Mouse (Mus musculus): ENCODE measurements around the gene Cdk2. TPM values are rescaled to one million over a fixed set of nuclear protein-coding genes. Genes with fewer than 3 reads are reported as not detected.

Cdk2 gene
- total RNA-seq, 2 experiments from 2014 or later: 1.4 to 2.6 TPM

DNA sequence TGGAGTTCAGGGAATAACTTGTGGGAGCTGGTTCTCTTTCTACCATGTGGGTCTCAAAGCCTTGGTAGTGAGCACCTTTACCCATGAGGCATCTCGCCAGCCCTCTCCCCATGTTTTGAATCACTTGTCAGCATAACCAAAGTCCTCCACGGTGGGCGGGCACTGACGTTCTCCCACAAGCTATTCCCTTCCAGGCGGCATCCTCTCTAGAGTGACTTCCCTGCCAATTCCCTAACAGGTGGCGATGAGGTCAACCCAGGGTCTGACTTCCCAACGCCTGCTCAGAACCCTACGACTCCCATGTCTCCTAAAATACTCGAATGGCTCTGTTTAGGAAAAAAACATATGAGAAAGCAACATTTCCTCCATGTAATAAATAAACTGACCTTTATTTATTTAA lies 47.0 kb downstream of the Cdk2 start:
- DNase-seq (ENCODE audit: low spot score in 2 of 2): no peak

- DNase-seq (ENCODE audit: low spot score in 2 of 2): no peak
These were observed 48.1 kb downstream of the Cdk2 start for GRCm38 (mm10) chr10:128656731-128657130.

- DNase-seq (ENCODE audit: low spot score in 2 of 2): no peak
These were observed 49.6 kb downstream of the Cdk2 start for GRCm38 (mm10) chr10:128655254-128655653.

DNA sequence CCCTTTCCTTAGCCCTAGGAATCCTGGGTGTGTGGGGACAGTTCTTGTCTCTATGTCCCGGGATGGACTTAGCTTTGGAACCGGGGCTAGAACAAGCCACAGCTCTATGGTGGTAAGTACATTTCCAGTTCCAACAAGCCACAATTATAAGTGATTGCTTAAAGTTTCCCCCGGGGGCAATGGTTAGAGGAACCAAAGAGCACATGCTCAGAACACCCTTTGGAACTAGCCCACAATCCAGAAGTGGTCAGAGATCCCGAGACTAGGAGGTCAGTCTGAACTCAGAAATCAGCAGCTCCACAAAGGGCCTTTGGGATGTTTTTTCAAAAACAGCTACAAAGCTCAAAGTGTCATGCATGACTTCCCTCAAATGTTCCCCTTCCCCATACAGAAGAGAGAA lies 51.0 kb downstream of the Cdk2 start:
- DNase-seq (ENCODE audit: low spot score in 2 of 2): no peak

Other genes starting within 250 kb of the Cdk2 start
- 100 to 1,000 TPM; 265 to 267 TPM for gene Smarcc2, start 245.8 kb downstream of the Cdk2 start, total RNA-seq (2021)
- 100 to 1,000 TPM; 576 to 616 TPM for gene Myl6, start 210.9 kb downstream of the Cdk2 start, total RNA-seq (2021)
- gene Myl6b, start 206.3 kb downstream of the Cdk2 start, total RNA-seq (2021): 10 to 100 TPM; 31.5 to 34.9 TPM
- gene Esyt1, start 179.2 kb downstream of the Cdk2 start, total RNA-seq (2021): 10 to 100 TPM; 13.1 to 13.2 TPM
- gene Zc3h10, start 157.3 kb downstream of the Cdk2 start, total RNA-seq (2021): 10 to 100 TPM; 15.9 to 20.7 TPM
- gene Rpl41, start 155.7 kb downstream of the Cdk2 start, total RNA-seq (2021): 1,000 to 10,000 TPM; 1,493 to 1,582 TPM
- 10 to 100 TPM; 58.3 TPM for gene Pa2g4, start 139.0 kb downstream of the Cdk2 start, total RNA-seq (2021)
- 1 to 10 TPM; 5.1 to 5.2 TPM for gene Erbb3, start 115.4 kb downstream of the Cdk2 start, total RNA-seq (2021)
- 100 to 1,000 TPM; 232 to 257 TPM for gene Rps26, start 78.3 kb downstream of the Cdk2 start, total RNA-seq (2021)
- gene Ikzf4, start 59.0 kb downstream of the Cdk2 start, total RNA-seq (2021): 10 to 100 TPM; 12.8 to 17.6 TPM
- 10 to 100 TPM; 12.2 to 12.4 TPM for gene Suox, start 31.0 kb downstream of the Cdk2 start, total RNA-seq (2021)
- gene Rab5b, start 8.8 kb downstream of the Cdk2 start, total RNA-seq (2021): 100 to 1,000 TPM; 131 to 136 TPM
- under 1 TPM; 0.54 to 0.88 TPM for gene Pmel, start 836 bp downstream of the Cdk2 start, total RNA-seq (2021)
- 1 to 10 TPM; 8.2 to 8.5 TPM for gene Dgka, start 39.8 kb upstream of the Cdk2 start, total RNA-seq (2021)
- 10 to 100 TPM; 25.0 to 25.7 TPM for gene Pym1, start 42.9 kb upstream of the Cdk2 start, total RNA-seq (2021)
- under 1 TPM; 0.63 to 0.66 TPM for gene Mmp19, start 85.9 kb upstream of the Cdk2 start, total RNA-seq (2021)
- 10 to 100 TPM; 64.6 to 67.0 TPM for gene Dnajc14, start 99.0 kb upstream of the Cdk2 start, total RNA-seq (2021)
- gene Tmem198b, start 99.3 kb upstream of the Cdk2 start, total RNA-seq (2021): 1 to 10 TPM; 6.9 to 7.1 TPM
- 10 to 100 TPM; 39.5 to 39.6 TPM for gene Sarnp, start 112.3 kb upstream of the Cdk2 start, total RNA-seq (2021)
- 1 to 10 TPM; 8.0 to 8.6 TPM for gene Ormdl2, start 116.6 kb upstream of the Cdk2 start, total RNA-seq (2021)
- 10 to 100 TPM; 12.5 to 15.2 TPM for gene Gdf11, start 186.7 kb upstream of the Cdk2 start, total RNA-seq (2021)
- 10 to 100 TPM; 69.1 to 71.4 TPM for gene Cd63, start 196.0 kb upstream of the Cdk2 start, total RNA-seq (2021)
- gene Rdh5, start 217.9 kb upstream of the Cdk2 start, total RNA-seq (2021): 1 to 10 TPM; 3.6 to 7.6 TPM
- 10 to 100 TPM; 79.8 to 82.3 TPM for gene Bloc1s1, start 219.0 kb upstream of the Cdk2 start, total RNA-seq (2021)
- gene Itga7, start 228.8 kb upstream of the Cdk2 start, total RNA-seq (2021): 10 to 100 TPM; 13.5 TPM